Mouse (Mus musculus): Measurements from ENCODE around the gene Abhd2.

GRCm38 (mm10) chr7:79391471-79391870 is 118.5 kb downstream of the Abhd2 start:
- TF ChIP-seq GATA1 (IDR thresholded peaks at IDR 0.05; ENCODE audit: low read length) = no peak
- no peak for TF ChIP-seq TAL1 (IDR thresholded peaks at IDR 0.05; ENCODE audit: low read length)

All from erythroblast, embryonic 14.5 days (primary cell).